Mouse (Mus musculus) thymus, adult 18-20 months (tissue): ENCODE data around the gene Tox4.
A peak's percentile ranks its signal among the peaks of the same experiment; 100 is the strongest.

Experiments
- DNase-seq, 2 experiments: peaks; one replicate each; pipeline ENCODE4 v3.0.0; 2022; ENCODE audit warnings: mixed read lengths in 2 of 2

Gene Tox4

DNA sequence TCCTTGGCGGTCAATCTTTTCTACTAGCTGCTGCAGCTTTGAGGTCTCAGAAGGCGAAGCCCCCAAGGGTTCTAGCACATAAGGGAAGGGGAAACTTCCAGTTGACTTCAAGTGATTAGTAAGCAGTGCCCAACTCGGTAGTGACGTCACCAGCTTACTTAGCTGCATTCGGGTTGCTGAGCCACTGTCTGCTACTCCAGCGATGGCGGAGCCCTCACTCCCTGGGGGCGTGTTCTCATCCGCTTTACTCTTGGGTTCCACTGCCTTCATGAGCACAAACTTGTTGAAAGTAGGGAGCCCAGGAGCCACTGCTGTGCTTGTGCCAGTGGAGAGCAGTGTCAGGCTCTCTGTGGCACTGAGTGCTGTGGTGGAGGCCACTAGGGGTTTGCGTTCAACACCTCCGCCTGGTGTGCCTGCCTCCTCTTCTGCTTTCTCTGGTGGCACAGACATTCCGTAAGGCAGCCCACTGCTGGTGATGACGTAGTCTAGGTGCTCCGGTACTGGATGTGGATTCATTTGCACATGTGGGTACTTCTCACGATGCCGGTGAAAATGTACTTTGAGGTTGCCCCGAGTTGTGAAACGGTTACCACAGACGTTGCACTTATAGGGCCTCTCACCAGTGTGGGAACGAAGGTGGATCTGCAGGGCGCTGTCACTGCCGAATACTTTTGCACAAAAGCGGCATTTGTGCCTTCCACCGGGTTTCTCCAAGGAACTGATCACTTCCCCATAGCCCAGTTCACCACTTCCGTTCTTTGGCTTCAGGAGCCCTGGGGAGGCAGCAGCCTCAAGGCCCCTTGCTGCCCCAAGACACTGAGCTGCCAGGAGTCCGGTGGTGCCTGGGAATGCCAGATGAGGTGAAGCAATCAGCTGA, 35.2 kb downstream of the Tox4 start:
- no peak for DNase-seq

GRCm38 (mm10) chr14:52314808-52315150, 35.8 kb downstream of the Tox4 start:
- DNase-seq, result peak in 1 of 2 experiments; percentile 5

DNA sequence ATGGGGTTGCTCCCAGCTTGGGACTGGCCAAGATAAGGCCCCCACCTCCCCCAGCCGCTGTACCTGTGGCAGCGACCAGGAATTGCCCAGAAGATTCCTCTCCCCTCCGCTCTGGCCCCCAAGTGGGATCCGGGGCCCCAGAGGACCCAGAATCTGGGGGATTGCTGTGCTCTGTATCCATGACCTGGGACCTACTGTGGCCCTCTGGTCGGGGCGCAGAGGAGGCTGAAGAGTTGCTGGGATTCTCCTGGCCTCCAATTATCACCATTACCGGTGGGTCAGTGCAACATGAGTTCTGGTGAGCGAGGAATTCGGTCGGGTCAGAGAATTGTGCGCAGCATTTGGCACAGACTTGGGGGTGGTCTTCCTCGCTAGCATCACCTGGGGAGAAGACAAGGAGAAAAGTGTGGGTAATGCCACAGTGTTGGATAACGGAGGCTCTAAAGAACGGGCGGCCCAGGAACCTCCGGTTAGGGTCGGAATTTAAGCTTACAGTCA, 36.4 kb downstream of the Tox4 start:
- no peak for DNase-seq

- DNase-seq, result peak; percentile 72 to 75
These were observed 37.0 kb downstream of the Tox4 start for GRCm38 (mm10) chr14:52315792-52316440.

GRCm38 (mm10) chr14:52316441-52317225, 37.7 kb downstream of the Tox4 start:
- no peak for DNase-seq

GRCm38 (mm10) chr14:52319361-52319760, 40.4 kb downstream of the Tox4 start:
- no peak for DNase-seq

- DNase-seq, result no peak
These were observed 46.9 kb downstream of the Tox4 start for GRCm38 (mm10) chr14:52325890-52326289.

- DNase-seq, result no peak
These were observed 48.5 kb downstream of the Tox4 start for GRCm38 (mm10) chr14:52327375-52327901.

- DNase-seq, result no peak
These were observed 49.2 kb downstream of the Tox4 start, which contains the start of gene Sall2 for GRCm38 (mm10) chr14:52327910-52328812. Sall2 (minus strand) TSS chr14:52328762.

GRCm38 (mm10) chr14:52331069-52331750, 52.3 kb downstream of the Tox4 start:
- no peak for DNase-seq

- no peak for DNase-seq
These were observed 53.2 kb downstream of the Tox4 start for GRCm38 (mm10) chr14:52332171-52332570.

- peak in 1 of 2 experiments; percentile 14 for DNase-seq
These were observed 60.0 kb downstream of the Tox4 start for GRCm38 (mm10) chr14:52338751-52339511.

DNA sequence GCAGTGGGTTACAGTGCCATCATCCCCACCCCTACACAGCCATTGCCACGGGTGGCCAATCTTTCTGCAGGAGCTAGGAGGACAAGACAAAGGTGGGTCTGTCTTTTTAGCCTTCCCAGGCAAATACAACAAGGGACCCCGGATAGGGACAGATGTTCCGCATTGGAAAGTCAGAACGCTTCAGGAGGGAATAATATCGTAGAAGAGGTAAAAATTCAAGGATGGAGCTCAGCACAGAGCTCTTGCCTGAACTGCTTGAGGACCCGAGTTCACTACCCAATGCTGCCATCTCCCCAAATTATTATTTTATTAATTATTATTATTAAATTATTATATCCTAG, 60.5 kb downstream of the Tox4 start:
- no peak for DNase-seq
